Mouse (Mus musculus) bone marrow, adult 2 months (tissue): ENCODE measurements around the gene Thap12.

Experiments used
- CTCF ChIP-seq: fragments of 200-500 bp; IDR thresholded peaks from 2 replicates; pipeline ENCODE4 v1.5.1; 2011; ENCODE audit warnings: low read length, control low read depth; ENCODE audit not compliant: control insufficient read depth, insufficient read depth
- POLR2A ChIP-seq: fragments of 200-500 bp; IDR thresholded peaks from 2 replicates; pipeline ENCODE4 v1.6.1; 2011; ENCODE audit warnings: low read depth, mild to moderate bottlenecking, control low read depth, low read length, borderline replicate concordance; ENCODE audit not compliant: control insufficient read depth

- TF ChIP-seq POLR2A (no peak), CTCF (0 out of 2 replicates have a peak, but pooled peaks have one; percentile 3)
Measured at GRCm38 (mm10) chr7:98697496-98697895, 5.4 kb upstream of the Thap12 start.
